Mouse (Mus musculus) forelimb bud, embryonic 11.5 days (tissue): Measurements from ENCODE around the gene Psmd13.
A peak's percentile ranks its signal among the peaks of the same experiment; 100 is the strongest.

ENCODE experiments used
- DNase-seq: peaks from one replicate; pipeline ENCODE4 v3.0.0-alpha.2; 2012; ENCODE audit warnings: low read depth, low spot score

The Psmd13 gene

DNA sequence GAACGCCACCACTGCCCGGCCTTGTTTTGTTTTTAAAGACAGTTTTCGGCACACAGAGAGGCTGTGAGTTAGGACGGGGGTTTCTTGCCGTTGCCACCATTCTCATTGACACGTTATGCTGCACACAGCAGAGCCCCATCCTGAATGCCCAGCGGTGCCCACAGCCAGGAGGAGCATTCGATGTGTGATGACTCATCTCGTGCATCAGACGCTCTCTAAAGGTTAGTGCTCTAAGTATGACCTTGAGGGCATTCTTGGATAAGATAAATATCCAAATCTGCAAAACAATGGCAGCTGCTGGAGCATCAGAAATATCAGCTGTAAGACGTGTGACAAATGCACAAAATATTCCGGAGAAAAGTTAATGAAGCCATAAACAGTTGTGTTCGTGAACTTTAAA is 25.4 kb downstream of the Psmd13 start:
- DNase-seq = no peak

DNA sequence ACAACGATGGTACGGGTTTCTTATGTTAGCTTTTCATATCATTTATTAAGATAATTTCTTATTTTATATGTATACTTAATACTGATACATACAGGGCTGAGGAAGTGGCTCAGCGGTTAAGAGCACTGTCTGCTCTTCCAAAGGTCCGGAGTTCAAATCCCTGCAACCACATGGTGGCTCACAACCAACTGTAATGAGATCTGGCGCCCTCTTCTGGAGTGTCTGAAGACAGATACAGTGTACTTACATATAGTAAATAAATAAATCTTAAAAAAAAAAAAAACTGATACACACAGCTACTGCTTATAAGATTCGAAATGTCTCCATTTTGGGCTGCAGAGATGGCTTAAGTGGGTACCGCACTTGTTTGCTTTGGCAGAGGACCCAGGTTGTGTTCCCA is 25.9 kb downstream of the Psmd13 start:
- DNase-seq = no peak

DNA sequence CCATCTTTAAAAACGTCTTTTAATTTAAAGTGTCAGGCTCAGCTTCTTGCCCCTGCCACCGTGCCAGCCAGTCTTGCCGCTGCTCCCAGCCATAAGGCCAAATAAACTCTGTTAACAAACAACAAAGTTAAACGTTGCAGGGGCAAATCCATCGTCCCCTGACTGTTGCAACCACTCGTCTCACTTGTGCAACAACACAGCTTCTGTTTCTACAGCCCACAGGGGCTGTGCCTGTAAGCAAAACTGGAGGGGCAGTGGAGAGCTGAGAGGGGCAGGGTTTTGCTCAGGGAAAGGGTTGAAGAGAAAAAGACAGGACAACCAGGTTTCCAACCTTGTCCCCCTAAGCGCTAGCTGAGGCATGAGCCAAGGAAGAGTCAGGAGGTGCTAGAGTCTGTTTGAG is 26.4 kb downstream of the Psmd13 start:
- DNase-seq = no peak

DNA sequence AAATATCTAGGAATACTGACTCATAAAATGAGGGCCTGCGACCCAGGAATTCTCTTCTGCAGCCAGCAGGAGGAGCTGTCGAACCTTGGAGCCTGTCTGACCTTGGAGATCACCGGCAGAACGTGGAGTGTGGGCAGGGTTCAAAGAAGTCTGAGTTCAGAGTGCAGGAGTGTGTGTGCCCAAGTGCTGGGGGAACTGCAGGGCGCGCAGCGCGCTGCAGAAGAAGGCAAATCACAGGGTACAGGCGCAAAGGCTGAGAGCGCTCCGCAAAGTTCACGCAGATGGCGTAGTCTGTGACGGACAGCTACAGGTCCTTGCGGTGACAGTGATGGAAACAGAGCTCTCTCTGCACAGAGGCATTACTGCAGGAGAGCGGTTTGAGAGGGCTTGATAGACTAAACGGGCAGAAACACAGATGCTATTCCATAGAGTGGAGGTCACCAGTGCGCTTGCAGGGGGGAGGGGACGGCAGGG is 26.9 kb downstream of the Psmd13 start:
- peak; percentile 90 for DNase-seq

DNA sequence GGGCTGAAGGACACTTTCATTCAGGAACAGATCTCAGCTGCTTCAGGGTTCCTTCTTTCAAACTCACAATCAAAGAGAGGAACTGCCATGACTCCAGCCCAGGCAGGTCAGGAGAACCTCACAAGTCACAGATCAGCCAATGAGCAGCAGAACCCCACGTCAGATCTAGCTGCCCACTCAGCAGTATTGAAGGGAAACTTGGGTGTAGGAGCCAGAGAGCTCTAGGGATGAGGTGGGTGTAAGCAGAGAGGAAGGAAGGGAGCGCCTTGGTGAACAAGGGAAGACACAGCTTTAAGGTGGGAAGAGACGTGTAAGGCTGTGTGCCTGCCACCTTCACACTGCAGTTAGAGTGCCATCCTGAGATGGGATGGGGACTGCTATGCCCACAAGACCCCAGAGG is 30.5 kb downstream of the Psmd13 start:
- DNase-seq = no peak

DNA sequence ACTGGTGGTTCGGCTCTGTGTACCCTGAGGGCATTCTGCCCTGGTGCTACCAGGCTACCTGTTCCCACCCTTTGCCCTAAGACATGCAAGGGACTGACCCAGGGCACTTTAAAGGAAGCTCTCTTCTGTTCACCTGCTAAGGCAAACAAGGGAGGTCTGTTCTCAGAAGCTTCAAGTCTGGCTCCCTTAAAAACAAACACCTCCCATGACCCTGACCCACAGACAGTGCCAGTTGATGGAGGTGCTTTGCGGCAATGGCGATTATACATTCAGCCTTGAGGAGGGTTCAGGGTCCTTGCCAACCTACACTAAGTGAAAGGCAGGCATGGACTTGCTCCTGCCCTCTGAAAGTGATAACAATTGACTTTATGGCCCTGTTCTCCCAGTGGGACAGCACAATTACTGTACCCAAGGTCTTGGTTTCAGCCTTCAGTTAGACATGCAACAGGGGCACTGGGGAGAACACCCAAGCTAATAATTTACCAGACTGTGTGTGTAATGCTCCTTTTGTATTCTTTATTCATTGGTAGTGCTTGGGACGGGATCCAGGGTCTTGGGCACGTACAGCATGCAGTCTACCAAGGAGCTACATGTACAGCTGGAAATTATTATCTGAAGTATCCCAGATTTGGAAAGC is 31.2 kb downstream of the Psmd13 start:
- no peak for DNase-seq

DNA sequence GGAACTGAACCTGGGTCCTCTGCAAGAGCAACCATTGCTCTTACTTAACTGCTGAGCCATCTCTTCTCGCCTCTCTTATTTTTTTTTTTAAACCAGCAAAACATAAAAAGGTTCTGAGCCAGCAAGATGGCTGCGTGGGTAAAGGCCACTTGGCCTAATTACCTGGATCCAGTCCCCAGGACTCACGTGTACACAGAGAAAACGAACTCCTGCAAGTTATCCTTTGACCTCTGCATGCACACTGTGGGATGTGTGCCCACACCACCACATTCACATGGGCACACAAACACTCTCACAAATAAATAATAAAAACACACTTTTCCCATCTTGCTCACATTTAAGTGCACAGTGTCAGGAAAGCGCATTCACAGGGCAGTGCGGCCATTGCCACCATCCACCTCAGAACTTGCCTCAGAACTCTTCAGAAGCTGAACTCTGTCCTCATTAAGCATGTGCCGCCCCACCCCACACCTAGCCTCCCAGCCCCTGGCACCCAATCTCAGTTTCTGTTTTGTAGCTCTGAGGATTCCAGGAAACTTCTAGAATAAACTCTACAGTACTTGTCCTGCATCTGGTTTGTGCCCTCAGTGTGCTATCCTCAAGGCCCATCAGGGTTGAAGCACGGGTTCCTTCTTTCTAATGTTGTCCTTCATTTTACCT is 32.4 kb downstream of the Psmd13 start:
- DNase-seq = no peak

DNA sequence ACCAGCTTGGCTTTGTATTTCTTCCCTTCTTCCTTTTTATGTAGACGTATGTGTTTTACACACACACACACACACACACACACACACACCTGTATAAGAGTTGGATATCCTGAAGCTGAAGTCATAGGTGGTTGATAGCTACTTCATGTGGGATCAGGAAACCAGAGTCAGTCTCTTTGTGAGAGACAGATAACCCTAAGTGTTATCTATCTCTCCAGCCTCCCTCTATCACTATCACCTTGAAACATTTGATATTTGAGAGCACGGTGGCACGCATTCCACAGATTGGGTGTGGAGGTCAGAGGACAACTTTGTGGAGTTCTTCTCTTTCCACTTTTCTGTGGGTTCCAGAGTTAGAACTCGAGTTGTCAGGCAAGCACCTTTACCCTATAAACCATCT is 38.1 kb downstream of the Psmd13 start:
- DNase-seq = no peak

DNA sequence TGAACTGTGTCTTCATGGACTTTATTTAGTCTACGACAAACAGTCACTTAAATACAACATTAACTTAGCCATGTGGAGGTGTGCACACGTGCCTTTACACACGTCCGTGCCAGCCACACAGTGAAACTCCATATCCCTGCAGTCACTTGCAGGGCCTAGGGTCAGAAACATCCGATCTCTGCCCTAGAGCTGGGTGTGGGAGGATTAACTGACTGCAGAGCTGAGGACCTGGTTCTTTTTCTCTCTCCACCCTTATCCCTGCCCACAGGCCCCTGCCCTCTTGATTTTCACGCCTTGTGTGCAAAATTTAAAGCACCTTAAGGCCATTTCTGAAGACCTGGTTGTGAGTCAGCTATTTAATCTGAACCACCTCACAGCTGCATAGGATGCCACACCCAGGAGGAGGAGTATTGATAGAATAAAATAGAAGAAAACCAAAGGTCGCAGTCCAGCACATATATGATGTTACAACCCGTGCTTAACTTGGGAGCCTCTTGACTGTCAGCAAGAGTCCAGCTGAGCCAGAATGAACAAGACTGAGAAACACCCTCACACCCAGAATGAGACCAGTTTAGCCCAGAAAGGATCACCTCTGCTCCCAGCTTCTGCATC is 38.8 kb downstream of the Psmd13 start, which contains the start of gene Nlrp6:
Nlrp6 (plus strand) TSS at position 485 of the 612 bp plus-strand sequence.
- DNase-seq = no peak

DNA sequence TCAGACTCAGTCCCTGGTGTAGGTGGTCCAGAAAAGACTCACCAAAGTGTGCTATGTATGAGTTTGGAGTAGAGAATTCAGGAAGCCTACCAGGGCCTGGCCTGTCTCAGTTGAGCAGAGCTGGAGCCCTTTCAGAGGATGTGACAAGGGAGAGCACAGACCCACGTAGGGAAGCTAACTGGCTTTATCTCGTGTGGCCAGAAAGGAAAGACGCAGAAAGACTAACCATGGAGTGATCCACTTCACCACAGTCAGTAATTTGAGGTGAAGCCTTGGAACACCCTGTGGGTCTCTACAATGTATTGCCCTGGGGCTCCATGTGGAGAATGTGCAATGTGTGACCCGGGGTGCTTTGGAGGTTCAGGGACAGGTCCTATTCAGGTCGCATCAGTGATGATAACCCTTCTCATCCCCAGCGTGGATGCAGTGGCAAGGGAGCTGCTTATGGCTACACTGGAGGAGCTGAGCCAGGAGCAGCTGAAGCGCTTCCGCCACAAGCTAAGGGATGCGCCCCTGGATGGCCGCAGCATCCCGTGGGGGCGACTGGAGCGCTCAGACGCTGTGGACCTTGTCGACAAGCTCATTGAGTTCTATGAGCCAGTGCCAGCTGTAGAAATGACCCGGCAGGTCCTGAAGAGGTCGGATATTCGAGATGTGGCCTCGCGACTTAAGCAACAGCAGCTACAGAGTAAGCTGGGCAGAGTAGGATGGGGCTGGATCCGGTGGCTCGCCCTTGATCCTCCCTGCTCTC is 39.6 kb downstream of the Psmd13 start:
- DNase-seq = no peak

DNA sequence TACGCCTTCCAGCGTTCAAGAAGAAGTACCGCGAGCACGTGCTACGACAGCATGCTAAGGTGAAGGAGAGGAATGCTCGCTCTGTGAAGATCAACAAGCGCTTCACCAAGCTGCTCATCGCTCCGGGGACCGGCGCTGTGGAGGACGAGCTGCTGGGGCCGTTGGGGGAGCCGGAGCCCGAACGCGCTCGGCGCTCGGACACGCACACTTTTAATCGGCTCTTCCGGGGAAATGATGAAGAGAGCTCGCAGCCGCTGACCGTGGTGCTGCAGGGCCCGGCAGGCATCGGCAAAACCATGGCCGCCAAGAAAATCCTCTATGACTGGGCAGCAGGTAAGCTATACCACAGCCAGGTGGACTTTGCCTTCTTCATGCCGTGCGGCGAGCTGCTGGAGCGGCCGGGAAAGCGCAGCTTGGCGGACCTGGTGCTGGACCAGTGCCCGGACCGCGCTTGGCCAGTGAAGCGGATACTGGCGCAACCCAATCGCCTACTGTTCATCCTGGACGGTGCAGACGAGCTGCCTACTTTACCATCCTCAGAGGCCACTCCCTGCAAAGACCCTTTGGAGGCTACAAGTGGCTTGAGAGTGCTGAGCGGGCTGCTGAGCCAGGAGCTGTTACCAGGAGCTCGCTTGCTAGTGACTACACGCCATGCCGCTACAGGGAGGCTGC is 40.8 kb downstream of the Psmd13 start:
- DNase-seq = peak; percentile 26

DNA sequence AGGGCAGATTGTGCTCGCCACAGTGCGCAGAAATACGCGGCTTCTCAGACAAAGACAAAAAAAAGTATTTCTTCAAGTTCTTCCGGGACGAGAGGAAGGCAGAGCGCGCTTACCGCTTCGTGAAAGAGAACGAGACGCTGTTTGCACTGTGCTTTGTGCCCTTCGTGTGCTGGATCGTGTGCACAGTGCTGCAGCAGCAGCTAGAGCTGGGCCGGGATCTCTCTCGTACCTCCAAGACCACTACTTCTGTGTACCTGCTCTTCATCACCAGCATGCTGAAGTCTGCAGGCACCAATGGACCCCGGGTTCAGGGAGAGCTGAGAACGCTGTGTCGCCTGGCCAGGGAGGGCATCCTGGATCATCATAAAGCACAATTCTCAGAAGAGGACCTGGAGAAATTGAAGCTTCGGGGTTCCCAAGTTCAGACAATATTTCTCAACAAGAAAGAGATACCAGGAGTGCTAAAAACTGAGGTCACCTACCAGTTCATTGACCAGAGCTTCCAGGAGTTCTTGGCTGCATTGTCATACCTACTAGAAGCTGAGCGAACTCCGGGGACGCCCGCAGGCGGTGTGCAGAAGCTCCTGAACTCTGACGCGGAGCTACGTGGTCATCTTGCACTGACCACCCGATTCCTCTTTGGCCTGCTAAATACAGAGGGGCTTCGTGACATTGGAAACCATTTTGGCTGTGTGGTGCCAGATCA is 41.5 kb downstream of the Psmd13 start:
- peak; percentile 10 for DNase-seq

DNA sequence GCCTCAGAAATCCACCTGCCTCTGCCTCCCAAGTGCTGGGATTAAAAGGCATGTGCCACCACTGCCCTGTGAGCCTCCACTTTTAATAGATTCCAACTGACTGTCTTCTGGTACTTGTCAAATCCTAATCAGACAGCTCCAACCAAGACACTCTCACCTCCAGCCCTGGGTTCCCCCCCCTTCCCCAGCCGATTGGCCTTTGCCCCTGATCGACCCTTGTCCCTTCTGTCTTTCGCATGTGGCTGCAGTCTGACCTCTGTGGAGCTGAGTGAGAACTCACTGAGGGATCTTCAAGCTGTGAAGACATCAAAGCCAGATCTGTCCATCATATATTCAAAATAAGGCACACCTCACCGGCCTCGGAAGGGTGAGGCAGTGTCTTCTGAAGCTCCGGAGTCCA is 45.4 kb downstream of the Psmd13 start:
- DNase-seq = no peak

DNA sequence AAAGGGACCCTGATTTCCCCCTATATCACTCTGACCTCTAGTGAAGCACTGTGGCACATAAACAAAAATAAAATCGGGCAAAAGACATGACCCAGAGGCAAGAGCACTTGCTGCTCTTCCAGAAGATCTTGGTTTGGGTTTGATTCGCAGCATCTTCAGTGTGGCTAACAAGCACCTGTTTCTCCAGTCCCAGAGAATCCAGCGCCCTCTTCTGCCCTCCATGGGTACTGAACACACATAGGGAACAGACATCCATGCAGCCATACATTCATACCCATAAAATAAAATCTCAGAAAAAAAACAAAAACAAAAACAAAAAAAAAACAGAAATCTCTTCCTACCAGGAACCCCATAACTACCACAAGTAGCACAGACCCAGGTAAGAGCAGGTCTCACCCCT is 56.7 kb downstream of the Psmd13 start:
- no peak for DNase-seq

DNA sequence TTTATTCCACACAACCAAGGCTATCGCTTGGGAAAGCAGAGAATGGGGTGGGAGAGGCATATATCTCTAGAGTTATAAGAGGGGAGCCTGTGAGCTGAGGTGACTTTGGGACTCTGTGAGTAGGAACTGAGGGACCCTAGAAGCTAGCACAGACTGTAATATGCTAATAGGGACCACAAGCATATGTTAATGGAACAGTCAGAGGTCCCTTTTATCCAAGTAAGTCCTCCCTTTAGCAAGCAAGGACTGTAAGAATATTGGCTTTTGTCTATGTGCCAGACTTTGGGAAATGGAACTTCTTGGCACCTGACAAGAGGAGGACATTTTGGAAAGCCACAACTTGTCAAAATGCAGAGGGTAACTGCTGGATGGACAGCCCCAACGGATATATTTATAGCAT is 57.1 kb downstream of the Psmd13 start:
- no peak for DNase-seq

DNA sequence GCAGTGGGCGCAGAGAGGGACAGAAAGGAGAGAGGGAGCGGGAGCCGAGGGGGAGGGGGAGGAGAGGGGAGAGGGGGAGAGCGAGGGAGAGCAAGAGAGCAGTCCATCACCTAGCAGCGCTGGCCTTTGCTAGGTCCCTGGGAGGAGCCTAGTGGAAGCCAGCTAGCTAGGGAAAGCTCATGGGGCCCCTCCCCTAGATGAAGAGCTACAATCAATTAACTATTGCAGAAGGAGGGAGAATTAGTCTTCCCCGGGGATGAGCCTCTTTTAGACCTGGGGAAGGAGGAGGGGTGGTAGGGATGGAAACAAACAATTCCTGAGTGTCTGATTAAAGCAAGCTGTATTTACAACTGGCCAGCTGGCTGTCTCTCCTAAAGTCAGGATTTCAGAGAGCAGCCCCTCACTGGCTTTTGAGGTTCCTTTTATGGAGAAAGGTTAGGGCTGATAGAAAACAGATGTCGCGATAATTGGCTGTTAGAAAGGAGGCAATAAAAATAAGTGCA is 58.0 kb downstream of the Psmd13 start:
- peak; percentile 91 for DNase-seq

DNA sequence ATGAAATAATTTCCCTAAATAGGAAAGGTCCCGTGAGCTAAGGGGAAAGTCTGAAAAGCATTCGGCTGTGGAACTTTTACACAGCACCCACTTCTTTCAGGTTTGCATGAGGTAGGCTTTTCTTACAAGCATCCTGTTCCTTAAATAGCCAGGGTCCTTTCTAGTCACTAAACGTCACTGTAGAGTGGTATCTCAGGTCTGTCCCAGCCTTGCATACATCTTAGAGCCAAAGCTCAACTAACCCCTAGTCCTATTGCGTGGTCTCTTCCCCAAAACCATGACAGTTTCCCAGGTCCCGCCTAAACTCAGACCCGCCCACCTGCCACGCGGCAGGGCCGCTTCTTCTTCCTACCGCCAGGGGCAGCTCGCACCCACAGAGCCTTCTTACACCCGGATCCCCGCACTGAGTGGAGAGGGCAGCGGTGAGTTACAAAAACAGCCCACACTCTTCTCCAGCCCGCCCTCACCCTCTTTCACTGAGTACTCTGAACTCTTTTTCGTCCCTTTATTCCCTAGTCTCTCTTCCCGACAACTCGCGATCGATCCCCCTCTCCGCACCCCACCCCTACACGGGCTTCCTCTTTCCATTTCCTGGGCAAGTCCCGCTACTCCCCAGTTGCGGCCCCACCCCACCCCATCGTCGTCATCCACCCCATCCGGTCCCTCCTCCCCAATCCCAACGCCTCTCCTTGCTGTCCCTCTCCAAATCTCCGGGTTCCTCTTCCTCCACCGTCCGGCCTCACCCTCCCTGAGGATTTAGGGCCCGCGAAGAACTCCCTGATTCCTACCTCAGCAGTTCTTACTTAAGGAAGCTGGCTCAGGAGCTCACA is 59.7 kb downstream of the Psmd13 start, which contains the start of gene Pgghg:
Pgghg (plus strand) TSS at position 170 of the 830 bp plus-strand sequence.
- DNase-seq = peak; percentile 87

DNA sequence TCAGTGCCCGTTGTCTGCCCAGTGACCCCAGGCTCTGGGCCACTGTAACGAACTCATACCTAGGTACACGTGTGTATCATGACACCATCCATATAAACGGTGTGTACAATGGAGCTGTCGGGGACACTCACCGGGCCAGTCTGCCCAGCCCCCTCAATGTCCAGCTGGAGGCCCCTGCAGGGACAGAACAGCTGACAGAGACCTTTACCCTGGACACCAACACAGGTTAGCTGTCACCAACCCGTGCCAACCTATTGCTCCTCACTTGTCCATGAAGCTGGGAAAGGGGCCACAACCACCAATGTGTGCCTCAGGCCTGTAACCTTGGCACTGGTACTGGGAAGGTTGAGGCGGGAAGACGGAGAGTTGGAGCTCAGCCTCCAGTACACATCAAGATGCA is 60.6 kb downstream of the Psmd13 start:
- DNase-seq = no peak

DNA sequence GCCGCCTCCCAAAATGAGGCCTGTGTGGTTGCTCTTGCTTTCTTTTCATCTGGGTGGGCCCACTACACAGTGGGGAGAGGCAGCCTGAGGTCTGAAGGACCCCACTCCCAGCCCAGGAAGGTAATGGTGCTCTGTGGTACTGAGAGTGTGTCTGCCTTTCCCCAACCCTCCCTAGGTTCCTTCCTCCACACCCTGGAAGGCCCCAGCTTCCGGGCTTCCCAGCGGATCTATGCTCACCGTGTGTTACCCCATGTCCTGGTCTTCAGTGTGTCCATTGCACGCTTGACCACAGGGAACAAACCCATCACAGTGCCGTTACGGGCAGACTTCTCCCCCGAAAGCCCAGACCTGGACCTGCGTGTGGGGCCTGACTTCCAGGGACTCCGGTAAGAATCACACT is 61.0 kb downstream of the Psmd13 start:
- DNase-seq = no peak

DNA sequence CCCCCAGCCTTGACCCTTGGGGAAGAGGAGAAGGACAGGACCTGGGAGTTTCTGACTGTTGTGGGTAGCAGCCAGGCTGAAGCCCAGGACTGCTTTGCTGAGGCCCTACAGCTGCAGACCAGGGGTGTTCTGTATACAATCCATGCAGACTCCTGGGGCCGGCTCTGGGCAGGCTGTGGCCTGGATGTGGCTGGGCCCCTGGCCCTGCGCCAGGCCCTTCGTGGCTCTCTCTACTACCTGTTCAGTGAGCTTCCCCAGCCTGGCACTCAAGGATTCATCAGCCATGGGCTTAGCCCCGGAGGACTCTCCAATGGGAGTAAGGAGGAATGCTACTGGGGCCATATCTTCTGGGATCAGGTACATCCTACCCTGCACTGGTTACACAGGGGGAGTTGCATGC is 61.6 kb downstream of the Psmd13 start:
- no peak for DNase-seq
